Mouse (Mus musculus): ENCODE results near the gene Rhbdf1.

DNA sequence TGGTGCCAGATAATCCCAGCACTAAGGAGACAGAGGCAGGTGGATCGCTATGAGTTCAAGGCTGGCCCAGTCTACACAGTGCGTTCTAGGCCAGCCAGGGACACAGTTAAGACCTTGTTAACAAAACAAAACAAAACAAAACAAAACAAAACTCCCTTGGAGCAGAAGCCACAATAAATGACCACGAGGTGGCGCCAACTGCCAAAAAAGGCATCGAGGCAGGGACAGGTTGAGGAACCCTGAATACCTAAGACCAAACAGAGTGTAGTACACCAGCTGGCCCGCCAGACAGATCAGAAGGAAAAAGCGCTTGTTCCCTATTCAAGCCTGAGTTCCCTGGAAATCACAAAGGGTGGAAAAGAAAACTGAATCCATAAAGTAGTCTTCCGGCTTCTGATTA lies 5.2 kb downstream of the Rhbdf1 start:
- TF ChIP-seq CTCF (IDR thresholded peaks at IDR 0.05 in 2 of 3, conservative IDR thresholded peaks at IDR 0.05 in 1 of 3; ENCODE audit: control insufficient read depth in 1 of 3, insufficient read depth in 1 of 3, low read depth in 2 of 3, low read length in 3 of 3, poor library complexity in 1 of 3, severe bottlenecking in 1 of 3) (peak in 2 of 3 experiments; percentile 16 to 55; a peak in 4 of 6 replicates), EP300 (IDR thresholded peaks at IDR 0.05; ENCODE audit: low read depth in 1 of 2, low read length in 2 of 2) (no peak), USF1 (IDR thresholded peaks at IDR 0.05; ENCODE audit: low read depth, low read length) (no peak), NRF1 (IDR thresholded peaks at IDR 0.05; ENCODE audit: insufficient read depth, low read depth, low read length, poor library complexity, severe bottlenecking) (no peak), GATA1 (IDR thresholded peaks at IDR 0.05; ENCODE audit: low read depth, low read length) (no peak), USF2 (IDR thresholded peaks at IDR 0.05; ENCODE audit: borderline replicate concordance in 1 of 2, insufficient read depth in 1 of 2, low read depth in 1 of 2, low read length in 2 of 2) (no peak), POLR2A (IDR thresholded peaks at IDR 0.05; ENCODE audit: control insufficient read depth in 1 of 2, insufficient read depth in 1 of 2, low read depth in 1 of 2, low read length in 2 of 2, poor library complexity in 1 of 2) (no peak), MAZ (IDR thresholded peaks at IDR 0.05; ENCODE audit: low read depth, low read length) (no peak), CHD2 (IDR thresholded peaks at IDR 0.05; ENCODE audit: low read length) (no peak)

Data from MEL (cell line).